Mouse (Mus musculus) hindbrain, embryonic 10.5 days (tissue): ENCODE data around the gene Htatsf1. TPM values are rescaled to one million over a fixed set of nuclear protein-coding genes. Genes with fewer than 3 reads are reported as not detected.

ENCODE experiments used
- DNase-seq: peaks from one replicate; pipeline ENCODE4 v3.0.0-alpha.2; 2017; ENCODE audit warnings: low spot score
- H3K27ac ChIP-seq: fragments of 300-500 bp; sonication (generic); 2 replicates; pipeline ENCODE4 v1.5.1; 2016; ENCODE audit warnings: mild to moderate bottlenecking, moderate library complexity
- H3K27me3 ChIP-seq: fragments of 300-500 bp; sonication (generic); 2 replicates; pipeline ENCODE4 v1.6.1; 2016; ENCODE audit warnings: mild to moderate bottlenecking; ENCODE audit not compliant: poor library complexity, insufficient read depth, severe bottlenecking
- H3K36me3 ChIP-seq: fragments of 300-500 bp; sonication (generic); 2 replicates; pipeline ENCODE4 v1.6.1; 2016; ENCODE audit warnings: mild to moderate bottlenecking, moderate library complexity
- H3K4me1 ChIP-seq: fragments of 300-500 bp; sonication (generic); replicated peaks from 2 replicates; pipeline ENCODE4 v1.6.1; 2016; ENCODE audit warnings: mild to moderate bottlenecking
- H3K4me3 ChIP-seq: fragments of 300-500 bp; sonication (generic); 2 replicates; pipeline ENCODE4 v1.5.1; 2016; ENCODE audit warnings: mild to moderate bottlenecking, moderate library complexity
- H3K9me3 ChIP-seq: fragments of 300-500 bp; sonication (generic); 2 replicates; pipeline ENCODE4 v1.6.1; 2016; ENCODE audit warnings: mild to moderate bottlenecking, moderate library complexity
- WGBS: fragments of 180-500 bp; shearing (Covaris S2); methylation state at CpG from one replicate; pipeline ENCODE4 v1.1.7; 2016; 5-methylcytosine and 5-hydroxymethylcytosine counted together
- polyA plus RNA-seq: library from polyadenylated mRNA; unstranded; fragments of >200 nt; fragmentation: Nextera tagmentation; extraction: Ambion mirVana; gene quantifications from 2 replicates; pipeline ENCODE4 v1.2.1, GENCODE M21; 2016

Htatsf1 gene
- polyA plus RNA-seq = 60.4 and 73.7 TPM in 2 replicates

DNA sequence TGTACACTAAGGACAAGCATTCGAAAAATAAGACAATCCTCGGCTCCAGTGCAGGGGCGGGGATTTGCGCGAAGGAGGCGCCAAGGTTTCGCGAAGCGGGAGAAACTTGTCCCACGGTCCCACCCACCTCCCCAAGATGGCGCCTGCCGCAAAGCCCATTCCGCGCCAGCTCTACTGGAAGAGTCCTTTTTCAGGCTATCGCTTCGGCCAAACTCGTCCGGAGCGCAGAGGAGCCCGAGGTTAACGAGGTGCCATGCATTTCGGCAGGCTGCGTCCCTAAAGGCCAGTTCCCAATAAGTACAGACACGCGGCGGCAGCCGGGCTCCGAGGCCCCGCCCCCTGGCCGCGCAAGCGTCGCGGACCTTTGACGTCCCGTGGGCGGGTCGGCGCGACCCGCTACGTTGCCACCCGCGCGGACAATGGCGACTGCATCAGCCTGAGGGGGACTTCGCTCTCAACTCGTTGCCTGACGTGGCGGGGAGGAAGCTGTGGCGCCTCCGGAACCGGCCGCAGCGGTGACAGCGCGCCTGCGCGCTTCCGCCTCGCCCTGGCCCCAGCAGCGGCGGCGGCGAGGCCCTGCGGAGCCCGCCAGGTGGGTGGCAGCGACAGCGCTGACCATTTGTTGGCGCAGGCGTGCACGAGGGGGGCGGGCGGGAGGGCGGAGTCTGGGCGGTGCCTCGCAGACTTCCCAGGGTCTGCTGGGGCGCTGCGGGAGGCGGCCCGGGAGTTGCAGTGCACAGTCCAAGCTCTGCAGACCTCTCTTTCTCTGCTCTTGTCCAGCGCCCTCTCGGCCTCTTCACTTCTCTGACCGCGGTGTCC, at the start of gene Htatsf1:
TSS of gene Htatsf1 (plus strand) at position 410 of the 819 bp plus-strand sequence.
- no peaks in the 10 kb centered on the region for H3K27me3 ChIP-seq
- peak within 1 kb of the TSS; percentile 60 for H3K4me3 ChIP-seq
- H3K9me3 ChIP-seq = no peaks in the 10 kb centered on the region
- WGBS = 20% methylated on average over 81 of the region's 85 CpGs
- peak within 1 kb of the TSS; percentile 95 for H3K27ac ChIP-seq
- DNase-seq = peak; percentile 83
- H3K4me1 ChIP-seq = no peaks in the 10 kb centered on the region
- H3K36me3 ChIP-seq = peaks cover 10% of the 10 kb centered on the region

DNA sequence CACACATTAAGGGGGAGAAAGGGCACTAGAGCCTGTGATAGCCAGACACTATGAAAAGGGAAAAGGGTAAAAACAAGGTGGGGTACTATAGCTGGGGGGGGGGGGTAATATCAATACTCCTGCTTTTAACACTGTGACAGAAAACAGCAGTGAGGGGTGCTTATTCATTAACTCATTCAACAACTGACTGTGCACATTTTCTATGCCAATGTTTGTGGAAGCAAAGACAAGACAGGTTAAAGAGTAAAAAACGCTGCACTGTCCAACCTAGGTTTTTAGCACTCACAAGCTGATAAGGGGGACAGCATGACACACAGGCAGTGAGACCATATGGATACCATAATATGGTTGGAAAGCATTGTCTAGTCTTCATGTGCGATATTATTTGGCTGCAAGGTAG, 40.5 kb upstream of the Htatsf1 start:
- WGBS = 82% methylated on average over 2 of the region's 2 CpGs
- Histone ChIP-seq H3K9me3 (no peaks in the 10 kb centered on the region), H3K4me3 (no peak overlapping the region), H3K36me3 (no peaks in the 10 kb centered on the region), H3K27ac (no peak overlapping the region), H3K27me3 (no peaks in the 10 kb centered on the region), H3K4me1 (no peaks in the 10 kb centered on the region)
- no peak for DNase-seq

DNA sequence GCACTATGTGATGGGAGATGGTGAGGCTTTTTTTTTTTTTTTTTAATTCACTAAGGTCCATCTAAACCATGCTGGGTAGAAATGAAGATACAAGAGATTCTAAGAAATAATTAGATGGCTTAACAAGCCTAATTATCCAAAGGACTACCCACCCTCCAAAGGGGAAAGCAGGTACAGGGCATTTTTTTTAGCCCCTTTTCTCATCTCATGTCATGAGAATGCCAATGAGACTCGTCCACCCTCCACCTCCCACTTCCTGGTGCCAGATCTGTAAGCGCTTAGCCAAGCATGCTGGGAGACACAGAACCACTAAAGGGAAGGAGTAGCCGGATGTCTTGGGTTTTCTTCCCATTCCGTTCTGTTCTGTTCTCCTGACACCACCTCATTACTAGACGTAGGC, 10.6 kb upstream of the Htatsf1 start, which contains the start of gene Brs3:
TSS of gene Brs3 (plus strand) at position 301 of the 400 bp plus-strand sequence.
- H3K9me3 ChIP-seq = no peaks in the 10 kb centered on the region
- no peak within 1 kb of the TSS for H3K4me3 ChIP-seq
- H3K27ac ChIP-seq = no peak within 1 kb of the TSS
- DNase-seq = no peak
- WGBS = 86% methylated on average over 5 of the region's 5 CpGs
- no peaks in the 10 kb centered on the region for H3K4me1 ChIP-seq
- no peaks in the 10 kb centered on the region for H3K36me3 ChIP-seq
- no peaks in the 10 kb centered on the region for H3K27me3 ChIP-seq

DNA sequence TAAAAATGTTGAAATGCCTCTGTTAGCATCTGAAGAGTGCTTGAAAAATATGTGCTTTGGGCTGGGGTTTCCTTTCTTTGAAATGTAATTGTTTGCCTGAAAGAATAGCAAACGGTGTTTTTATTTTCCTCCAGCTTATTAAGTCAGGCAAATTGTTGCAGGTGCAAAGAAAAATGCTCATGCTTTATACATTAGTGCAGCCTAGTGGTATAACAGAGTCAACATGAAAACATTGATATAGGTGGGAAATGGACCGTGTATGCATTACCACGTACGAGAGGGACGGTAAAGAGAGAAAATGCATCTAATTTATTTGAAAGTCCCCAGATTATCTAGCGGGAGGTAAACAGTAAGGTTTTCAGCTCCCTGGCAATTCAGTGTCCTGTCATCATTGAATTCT, 9.5 kb upstream of the Htatsf1 start:
- Histone ChIP-seq H3K27me3 (no peaks in the 10 kb centered on the region), H3K27ac (no peak overlapping the region), H3K36me3 (no peaks in the 10 kb centered on the region), H3K4me1 (no peaks in the 10 kb centered on the region), H3K4me3 (no peak overlapping the region), H3K9me3 (no peaks in the 10 kb centered on the region)
- WGBS = 84% methylated on average over 6 of the region's 6 CpGs
- DNase-seq = no peak

DNA sequence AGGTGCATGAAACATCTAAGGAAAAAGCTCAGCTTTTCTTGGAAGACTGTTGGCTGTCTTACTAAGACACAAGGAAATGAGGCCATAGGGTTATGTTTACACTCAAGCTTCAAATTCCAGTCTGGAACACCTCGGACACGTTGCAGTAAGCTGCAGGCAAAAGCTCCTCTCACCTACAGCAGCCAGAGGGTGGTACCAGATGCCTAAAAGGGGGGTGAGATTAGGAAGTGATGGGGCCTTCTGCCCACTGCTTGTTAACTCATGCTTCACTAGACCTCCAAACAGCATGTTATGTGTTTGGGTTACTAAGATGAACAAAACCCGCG, 572 bp upstream of the Htatsf1 start:
- Histone ChIP-seq H3K4me1 (no peaks in the 10 kb centered on the region), H3K4me3 (peak overlapping the region; percentile 60), H3K27ac (peak overlapping the region; percentile 95), H3K9me3 (no peaks in the 10 kb centered on the region), H3K36me3 (peaks cover 10% of the 10 kb centered on the region), H3K27me3 (no peaks in the 10 kb centered on the region)
- DNase-seq = no peak
- 14% methylated on average over 4 of the region's 4 CpGs for WGBS

DNA sequence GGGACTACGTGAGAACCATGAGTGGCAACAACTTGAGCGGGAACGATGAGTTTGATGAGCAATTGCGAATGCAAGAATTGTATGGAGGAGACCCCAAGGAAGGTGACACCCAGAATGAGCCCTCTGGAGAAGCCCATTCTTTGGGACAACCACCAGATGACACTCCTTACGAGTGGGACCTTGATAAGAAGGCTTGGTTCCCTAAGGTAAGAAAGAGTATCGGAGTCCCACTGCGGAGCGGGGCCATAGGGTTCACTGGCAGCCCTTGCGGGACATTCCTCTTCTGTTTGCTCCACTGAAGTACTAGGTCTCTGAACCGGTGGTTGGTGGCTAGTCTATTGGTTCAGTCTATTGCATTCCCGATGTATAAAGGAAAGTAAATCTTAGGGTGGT, 606 bp downstream of the Htatsf1 start:
- Histone ChIP-seq H3K36me3 (peaks cover 10% of the 10 kb centered on the region), H3K27me3 (no peaks in the 10 kb centered on the region), H3K4me1 (no peaks in the 10 kb centered on the region), H3K9me3 (no peaks in the 10 kb centered on the region), H3K27ac (peak overlapping the region; percentile 95), H3K4me3 (peak overlapping the region; percentile 60)
- no peak for DNase-seq
- WGBS = 26% methylated on average over 11 of the region's 11 CpGs

DNA sequence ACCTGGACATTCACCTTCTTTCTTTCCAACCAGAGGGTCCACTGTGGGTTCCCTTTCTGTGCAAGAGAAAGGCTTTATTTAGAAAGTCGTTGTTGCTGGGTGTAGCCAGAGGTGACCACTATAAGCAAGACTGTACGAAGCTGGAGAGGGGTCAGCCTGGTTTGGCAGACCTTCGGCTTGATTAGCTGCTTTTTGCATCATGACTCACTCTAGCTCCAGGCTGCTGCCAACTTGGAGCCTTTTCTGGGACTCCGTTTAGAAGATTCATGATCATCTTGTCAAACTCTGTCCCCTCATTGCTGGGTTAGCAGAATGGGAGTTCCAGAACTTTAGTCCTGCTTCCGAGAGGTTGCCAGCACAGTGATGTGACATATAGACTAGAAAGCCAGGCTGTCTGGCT, 28.1 kb downstream of the Htatsf1 start:
- no peak for DNase-seq
- 87% methylated on average over 5 of the region's 5 CpGs for WGBS
- H3K27me3 ChIP-seq = no peaks in the 10 kb centered on the region
- no peak overlapping the region for H3K27ac ChIP-seq
- H3K4me3 ChIP-seq = no peak overlapping the region
- no peaks in the 10 kb centered on the region for H3K9me3 ChIP-seq
- H3K36me3 ChIP-seq = no peaks in the 10 kb centered on the region
- H3K4me1 ChIP-seq = no peaks in the 10 kb centered on the region

DNA sequence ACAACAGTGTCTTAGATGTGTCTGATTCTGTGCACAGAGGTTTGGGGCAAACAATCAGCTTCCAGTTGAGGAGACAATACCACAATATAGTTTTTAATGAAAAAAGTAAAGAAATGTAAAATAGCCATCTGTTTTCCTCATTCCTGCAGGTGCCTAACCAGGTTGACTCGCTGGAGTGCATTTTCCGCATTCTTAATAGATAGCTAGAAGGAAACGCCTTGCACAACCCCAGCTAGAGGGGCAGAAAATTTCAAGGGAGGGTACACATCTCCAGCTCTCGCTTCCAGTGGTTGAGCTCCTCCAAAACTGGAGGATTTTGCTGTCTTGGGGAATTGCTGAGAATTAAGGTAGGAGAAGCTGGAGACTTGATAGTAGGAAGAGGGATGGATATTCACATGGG, 34.4 kb downstream of the Htatsf1 start, which contains the start of gene Vgll1:
TSS of gene Vgll1 (plus strand) at position 301 of the 400 bp plus-strand sequence.
- 81% methylated on average over 4 of the region's 4 CpGs for WGBS
- no peaks in the 10 kb centered on the region for H3K9me3 ChIP-seq
- H3K36me3 ChIP-seq = no peaks in the 10 kb centered on the region
- no peak within 1 kb of the TSS for H3K27ac ChIP-seq
- no peak within 1 kb of the TSS for H3K4me3 ChIP-seq
- no peak for DNase-seq
- no peaks in the 10 kb centered on the region for H3K4me1 ChIP-seq
- H3K27me3 ChIP-seq = no peaks in the 10 kb centered on the region

DNA sequence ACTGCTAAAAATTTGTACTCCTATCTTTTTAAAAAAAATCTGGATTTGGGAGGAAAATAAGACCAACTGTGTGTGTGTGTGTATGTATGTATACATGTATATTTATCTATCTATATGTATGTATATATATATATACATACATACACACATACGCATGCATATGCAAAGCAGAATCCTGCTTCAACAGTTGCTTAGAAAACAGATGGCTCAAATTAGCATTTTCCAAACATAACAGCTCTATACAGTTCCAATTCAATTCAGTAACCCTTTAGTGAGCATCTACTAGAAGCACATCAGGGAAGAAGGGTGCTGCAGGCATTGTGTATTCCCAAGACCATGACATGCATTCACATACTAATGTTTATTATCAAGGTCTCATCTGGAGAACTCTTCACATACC, 50.0 kb downstream of the Htatsf1 start:
- Histone ChIP-seq H3K36me3 (no peaks in the 10 kb centered on the region), H3K27me3 (no peaks in the 10 kb centered on the region), H3K4me1 (no peaks in the 10 kb centered on the region), H3K9me3 (no peaks in the 10 kb centered on the region), H3K4me3 (no peak overlapping the region), H3K27ac (no peak overlapping the region)
- no peak for DNase-seq
- WGBS = 100% methylated on average over 1 of the region's 1 CpGs

DNA sequence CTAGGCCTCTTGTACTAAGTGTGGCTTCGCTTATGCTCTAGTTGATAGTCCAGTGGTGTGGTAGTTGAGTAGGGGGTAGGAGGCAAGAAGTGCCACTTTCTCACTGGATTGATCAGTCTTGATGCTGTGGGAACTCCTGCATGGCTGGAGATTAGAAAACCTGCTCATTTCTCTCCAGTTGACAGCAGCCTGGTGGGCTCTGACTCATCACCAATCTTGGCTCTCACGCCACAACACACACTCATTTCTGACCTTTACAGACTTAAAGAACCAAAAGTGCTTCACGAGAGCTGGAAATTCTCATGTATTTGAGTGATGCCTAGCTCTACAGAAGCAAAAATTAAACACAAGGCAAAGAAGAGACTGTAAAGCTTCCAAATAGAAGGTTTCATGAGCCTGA, 53.6 kb downstream of the Htatsf1 start:
- Histone ChIP-seq H3K27ac (no peak overlapping the region), H3K4me1 (no peaks in the 10 kb centered on the region), H3K27me3 (no peaks in the 10 kb centered on the region), H3K36me3 (no peaks in the 10 kb centered on the region), H3K9me3 (no peaks in the 10 kb centered on the region), H3K4me3 (no peak overlapping the region)
- DNase-seq = no peak
- 91% methylated on average over 3 of the region's 3 CpGs for WGBS

Other genes starting within 250 kb of the Htatsf1 start
- gene Map7d3, start 231.3 kb upstream of the Htatsf1 start, polyA plus RNA-seq = 2.1 and 2.4 TPM in 2 replicates
- not detected in 2 replicates for gene Adgrg4, start 183.4 kb upstream of the Htatsf1 start, polyA plus RNA-seq
- gene Brs3, start 10.5 kb upstream of the Htatsf1 start, polyA plus RNA-seq = not detected in 2 replicates
- gene Vgll1, start 34.5 kb downstream of the Htatsf1 start, polyA plus RNA-seq = 0.10 and 0.12 TPM in 2 replicates
- gene Cd40lg, start 158.6 kb downstream of the Htatsf1 start, polyA plus RNA-seq = not detected in 2 replicates